Mouse (Mus musculus): ENCODE measurements at regions not wholly inside any gene's neighbourhood (a gene's known extent, or its start where the extent isn't known, plus 50 kb on each side); places are given as distances from the start of the nearest gene placed in this dataset.

DNA sequence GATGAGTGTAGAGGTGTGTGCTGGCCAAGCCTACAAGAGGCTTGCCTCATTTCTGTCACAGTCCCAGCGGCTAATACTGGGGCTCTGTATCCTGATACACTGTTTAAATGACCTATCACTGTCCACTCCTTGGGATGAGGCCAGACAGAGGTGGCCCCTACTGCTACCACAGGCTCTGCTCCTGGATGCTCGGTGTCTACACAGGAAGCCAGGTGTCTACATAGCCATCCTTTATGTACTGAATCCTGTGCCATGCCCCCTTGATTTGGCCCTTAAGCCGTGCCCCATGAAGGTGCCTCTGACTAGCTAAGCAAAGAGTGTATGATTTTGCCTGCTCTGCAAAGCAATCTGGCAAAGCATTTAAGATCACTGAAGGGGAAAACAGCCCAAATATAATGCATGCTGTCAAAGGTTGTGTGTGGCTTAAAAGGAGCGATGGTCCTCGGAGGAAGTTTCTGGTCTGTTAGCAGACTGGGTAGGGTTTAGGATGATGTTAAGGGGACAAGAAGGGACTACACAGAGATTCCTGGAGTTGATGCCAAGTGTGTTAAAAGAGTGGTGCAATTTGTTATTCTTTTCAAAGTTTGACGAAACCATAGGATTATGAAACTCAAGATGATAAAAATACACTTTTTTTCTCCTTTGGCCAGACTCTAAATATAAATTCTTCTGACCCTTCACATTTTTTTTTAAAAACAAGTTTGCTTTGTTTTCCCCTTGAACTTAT is 104.2 kb downstream of the E030025P04Rik start:
- no peak for DNase-seq (ENCODE audit: low spot score in 2 of 2)

DNA sequence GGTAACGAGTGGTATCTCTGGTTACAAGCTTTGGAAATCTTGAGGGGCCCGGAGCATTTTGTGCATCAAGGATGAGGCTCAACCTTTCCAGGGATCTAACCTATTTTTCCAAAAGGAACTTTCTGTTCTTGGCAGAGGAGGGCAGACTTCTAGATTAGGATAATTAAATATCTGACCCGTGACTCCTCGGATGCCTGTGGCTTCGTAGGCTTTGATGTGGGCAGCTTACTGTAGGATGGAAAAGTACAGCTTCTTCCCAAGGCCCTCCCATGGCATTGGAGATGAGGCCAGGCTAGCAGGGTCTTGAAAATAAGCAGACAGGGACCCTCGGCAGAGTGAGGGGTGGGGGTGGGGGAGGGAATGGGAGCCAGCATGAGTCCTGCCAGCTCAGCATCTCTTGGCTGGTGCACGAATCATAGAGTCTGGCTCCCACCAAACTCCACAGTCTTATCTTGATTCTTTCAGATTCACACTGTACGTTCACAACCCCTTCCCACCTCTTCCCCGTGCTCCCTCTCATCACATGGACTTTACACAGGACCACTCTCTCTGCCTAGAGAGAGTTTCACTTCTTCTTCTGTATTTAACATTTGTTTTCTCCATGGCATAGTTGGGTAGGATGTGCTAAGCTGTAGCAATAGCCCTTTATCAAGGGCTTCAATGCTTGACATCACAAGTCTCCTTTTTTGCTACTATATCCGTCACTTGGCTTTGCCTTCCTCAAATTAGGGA is 104.9 kb downstream of the E030025P04Rik start:
- DNase-seq (ENCODE audit: low spot score in 2 of 2), result no peak

DNA sequence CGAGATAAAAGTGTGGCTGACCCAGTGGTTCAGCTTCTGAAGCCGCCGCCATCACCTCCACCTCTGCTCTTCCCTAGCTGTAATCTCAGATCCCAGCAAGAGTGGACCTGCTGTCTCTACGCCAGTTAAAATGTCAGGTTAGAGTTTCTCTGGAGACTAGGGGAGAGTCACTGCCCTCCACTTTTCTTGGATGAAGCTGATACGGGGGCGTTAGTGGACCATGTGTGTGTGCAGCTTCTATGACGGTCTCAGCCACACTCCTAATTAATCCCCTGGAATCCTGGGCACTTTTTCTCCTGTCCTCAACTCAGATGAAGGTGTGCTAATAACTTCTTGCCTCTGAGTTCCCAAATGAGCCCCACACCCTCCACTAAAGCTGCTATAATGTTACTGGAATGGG is 106.0 kb downstream of the E030025P04Rik start:
- DNase-seq (ENCODE audit: low spot score in 2 of 2), result no peak

DNA sequence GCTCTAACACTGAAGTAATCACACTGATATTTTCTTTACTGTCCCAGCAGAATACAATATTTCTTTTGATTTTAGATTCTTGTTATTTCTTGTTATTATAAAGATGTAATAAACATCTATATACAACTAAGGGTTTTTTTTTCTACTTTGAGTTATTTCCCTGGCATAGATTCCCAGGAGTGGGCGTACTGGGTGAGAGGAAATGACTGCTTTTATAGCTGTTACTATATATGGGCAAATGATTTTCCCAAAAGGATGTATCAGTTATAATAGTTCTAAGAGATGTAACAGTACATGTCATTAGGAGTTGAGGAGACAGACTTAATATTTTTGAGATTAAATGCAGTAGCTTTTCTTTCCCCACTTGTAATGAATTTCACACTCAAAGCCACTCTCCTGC is 109.6 kb downstream of the E030025P04Rik start:
- DNase-seq (ENCODE audit: low spot score in 2 of 2), result no peak

DNA sequence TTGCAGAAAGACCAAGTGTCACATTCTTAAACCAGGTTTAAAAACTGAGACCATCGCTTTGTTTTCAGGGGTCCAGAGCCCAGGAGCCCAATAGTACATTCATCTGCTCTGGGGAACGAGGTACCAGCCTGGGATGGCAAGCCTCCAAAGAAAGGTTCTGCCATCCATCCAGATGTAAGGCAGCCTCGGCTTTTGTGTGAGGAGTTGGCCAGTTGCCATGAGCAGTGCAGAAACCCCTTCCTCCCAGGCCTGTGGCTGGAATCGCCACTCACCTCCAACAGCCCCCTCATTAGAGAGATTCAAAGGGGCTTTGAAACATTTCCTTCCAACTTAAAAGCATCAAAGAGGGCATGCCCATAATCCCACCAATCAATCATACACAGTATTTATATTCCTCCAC is 110.1 kb downstream of the E030025P04Rik start:
- no peak for DNase-seq (ENCODE audit: low spot score in 2 of 2)

DNA sequence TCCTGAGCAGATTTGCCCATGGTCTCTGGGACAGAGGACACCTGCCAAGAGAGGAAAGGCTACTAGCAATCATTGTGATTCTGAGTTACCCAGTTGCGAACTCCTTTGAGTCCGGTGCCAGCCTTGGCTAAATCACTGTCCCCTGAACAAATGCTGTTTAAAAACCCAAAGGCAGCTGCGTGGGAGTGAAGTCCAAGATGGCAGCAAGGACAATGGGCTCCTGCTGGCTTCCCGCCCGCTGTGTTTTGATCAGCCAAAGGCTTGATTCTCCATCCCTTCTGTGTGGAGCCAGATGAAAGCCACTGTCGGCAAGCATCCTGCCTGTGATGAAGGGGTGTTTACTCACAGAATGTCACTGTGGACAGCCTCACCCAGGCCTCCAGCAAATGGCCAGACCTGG is 111.4 kb downstream of the E030025P04Rik start:
- peak; percentile 39 to 71 for DNase-seq (ENCODE audit: low spot score in 2 of 2)

DNA sequence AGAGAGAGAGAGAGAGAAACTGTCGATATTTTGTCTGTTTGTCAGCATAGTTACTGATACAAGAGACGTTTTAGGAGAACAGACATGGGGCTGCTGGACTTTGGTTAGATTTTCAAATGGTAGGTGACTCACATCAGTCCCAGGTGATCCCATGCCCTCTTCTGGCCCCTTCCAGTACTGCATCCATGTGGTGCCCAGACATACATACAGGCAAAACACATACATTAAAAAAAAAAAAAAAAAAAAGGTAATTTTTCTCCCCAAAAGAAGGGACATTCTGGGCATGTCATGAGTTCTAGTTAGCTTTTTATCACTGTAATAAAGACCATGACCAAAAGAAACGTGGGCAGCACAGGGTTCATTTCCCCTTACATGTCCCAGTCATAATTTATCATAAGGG is 110.3 kb downstream of the Axin2 start:
- peak; percentile 13 to 58 for DNase-seq (ENCODE audit: low spot score in 2 of 2)

DNA sequence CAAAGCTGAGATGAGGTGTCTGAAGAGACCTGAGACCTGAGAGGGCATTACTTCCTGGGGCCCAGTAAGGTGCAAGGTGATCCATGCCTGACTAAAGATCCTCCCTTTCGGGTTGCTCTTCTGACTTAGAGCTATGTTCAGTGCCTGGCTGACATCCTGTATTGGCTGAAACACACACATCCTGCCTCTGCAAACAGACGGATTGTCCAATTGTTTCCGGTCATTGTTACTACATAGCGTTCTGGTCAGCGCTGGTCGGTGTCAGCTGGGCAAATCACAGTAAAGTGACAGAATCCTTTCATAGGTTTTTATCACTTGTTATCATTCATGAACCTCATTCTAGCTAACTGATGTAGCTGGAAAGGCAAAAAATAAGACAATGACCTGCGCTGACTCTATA is 109.7 kb downstream of the Axin2 start:
- DNase-seq (ENCODE audit: low spot score in 2 of 2), result no peak

DNA sequence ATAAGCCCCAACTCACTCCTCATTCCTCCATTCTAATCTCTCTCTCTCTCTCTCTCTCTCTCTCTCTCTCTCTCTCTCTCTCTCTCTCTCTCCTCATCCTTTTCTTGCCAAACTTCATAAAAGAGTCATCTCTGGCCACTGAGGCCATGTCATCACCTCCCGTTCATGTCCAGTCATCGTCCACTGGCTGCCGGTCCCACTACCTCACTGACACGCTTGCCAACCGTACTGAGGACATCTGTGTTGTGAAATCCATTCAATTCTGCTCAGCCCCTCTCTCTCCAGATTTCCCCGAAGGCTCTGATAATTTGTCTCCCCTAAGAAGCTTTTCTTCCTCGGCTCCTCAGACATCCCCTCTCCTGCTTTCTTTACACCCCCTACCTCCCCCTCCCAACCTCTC is 94.7 kb downstream of the Axin2 start:
- DNase-seq (ENCODE audit: low spot score in 2 of 2), result no peak

DNA sequence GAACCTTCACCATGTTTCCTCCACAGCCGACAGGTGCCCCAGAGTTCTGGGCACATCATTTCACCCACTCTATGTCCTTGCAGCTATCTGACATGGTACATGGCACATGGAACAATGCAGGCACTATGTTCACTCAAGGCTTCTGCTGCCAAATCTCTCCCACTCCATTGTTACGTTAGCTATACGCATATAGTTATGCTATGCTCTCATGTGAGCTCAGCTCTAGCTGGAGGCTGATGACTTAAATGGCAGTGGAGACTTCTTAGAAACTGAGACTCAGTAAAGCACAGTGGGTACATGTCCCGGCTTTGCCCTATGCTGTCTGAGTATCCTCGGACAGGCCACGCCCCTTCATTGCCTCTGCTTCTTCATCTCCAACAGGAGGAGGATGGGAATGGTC is 91.0 kb downstream of the Axin2 start:
- DNase-seq (ENCODE audit: low spot score in 2 of 2), result no peak

DNA sequence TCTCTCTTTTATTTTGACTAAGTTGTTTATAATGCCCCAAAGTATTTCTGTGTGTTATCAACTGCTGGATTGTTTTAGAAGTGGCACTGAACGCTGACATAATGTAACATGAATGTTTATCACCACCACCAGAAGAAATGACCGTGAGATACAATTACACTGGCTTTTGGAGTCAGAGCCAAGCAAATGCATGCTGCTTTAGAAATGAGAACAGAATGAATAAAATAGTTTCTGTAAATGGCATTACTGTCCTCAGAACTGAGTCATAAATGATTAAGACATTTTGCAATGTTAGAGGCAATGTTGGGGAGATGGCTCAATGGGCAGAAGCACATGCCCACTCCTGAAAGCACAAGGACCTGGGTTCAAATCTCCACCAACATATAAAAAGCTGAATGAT is 88.7 kb downstream of the Axin2 start:
- no peak for DNase-seq (ENCODE audit: low spot score in 2 of 2)

DNA sequence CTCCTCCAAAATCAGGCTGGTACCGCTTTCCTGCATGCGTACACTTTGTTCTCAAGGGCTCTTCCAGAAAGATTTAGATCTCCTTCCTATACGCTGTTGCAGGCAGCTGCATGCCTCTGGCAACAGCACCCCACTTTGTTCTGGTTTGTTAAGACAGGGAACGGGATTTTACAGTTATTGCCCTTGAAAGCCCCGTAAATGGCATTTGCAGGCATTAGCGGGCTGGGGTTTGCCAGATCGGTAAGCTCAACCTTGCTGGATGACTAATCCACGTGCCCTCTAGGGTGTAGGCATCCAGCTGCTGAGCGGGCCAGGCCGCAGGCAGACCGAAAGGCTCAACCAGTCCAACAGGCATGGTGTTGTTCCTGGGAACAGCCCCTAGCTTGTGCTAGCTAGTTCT is 85.5 kb downstream of the Axin2 start:
- no peak for DNase-seq (ENCODE audit: low spot score in 2 of 2)
